Mouse (Mus musculus): ENCODE measurements around the gene Atxn7l2. TPM values are rescaled to one million over a fixed set of nuclear protein-coding genes. Genes with fewer than 3 reads are reported as not detected.
A peak's percentile ranks its signal among the peaks of the same experiment; 100 is the strongest.
"Not testable (repeated sequence)": the region's sequence is repeated elsewhere in the genome, so short reads cannot be mapped to it uniquely, and the experiment has no call there.

The Atxn7l2 gene
- 18.4 and 20.4 TPM in 2 replicates for polyA plus RNA-seq (2015; fragmentation: Nextera tagmentation; extraction: Ambion mirVana)

DNA sequence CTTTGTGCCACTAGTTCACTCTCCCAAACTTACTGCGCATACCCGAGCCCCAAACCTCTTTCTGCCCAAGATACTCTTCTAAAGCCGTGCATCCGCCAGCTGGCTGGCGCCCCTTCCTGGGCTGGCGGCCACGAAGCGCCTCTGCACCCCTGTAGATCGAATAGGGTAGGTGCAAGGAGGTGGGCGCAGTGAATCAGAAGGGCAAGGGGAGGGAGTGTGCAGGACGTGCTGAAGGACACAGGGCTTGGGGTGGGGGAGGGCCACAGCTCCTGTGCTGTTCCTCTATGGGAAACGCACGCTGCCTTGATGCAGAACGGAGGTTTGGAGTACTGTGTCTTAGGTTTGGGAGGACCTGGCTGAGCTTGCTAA, at the start of gene Atxn7l2:
TSS of gene Atxn7l2 (minus strand) at position 164 of the 369 bp plus-strand sequence.
- Histone ChIP-seq H3K9me3 (replicated peaks) (no peaks in the 10 kb centered on the region), H3K36me3 (peaks cover 17% of the 10 kb centered on the region)

DNA sequence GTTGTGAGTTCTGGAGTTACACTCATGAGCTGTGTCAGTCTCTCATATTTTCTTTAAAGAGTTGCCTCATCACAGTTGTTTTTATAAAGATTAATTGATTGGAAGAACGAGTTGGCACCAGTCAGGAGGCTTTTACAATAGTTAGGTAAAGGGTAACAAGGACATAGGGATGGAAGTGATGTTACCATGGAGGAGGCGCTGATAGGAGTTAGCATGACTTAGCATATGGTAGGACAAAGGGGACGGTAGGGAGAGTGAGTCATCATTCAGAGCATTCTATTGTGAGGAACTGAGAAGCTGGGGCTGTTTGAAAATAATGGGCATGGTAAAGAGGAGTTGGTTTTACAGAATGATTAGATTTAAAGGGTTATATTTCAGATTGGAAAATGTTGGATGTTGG, 48.6 kb upstream of the Atxn7l2 start:
- H3K4me1 ChIP-seq = peaks cover 18% of the 10 kb centered on the region; the same call in 1 of the 2 replicates
- peaks cover 19% of the 10 kb centered on the region; the same call in 1 of the 2 replicates for H3K36me3 ChIP-seq
- no peak overlapping the region for H3K4me2 ChIP-seq (replicated peaks)
- H3K27me3 ChIP-seq = no peaks in the 10 kb centered on the region
- no peaks in the 10 kb centered on the region for H3K9me3 ChIP-seq (replicated peaks)
- no peak for ATAC-seq (ENCODE audit: insufficient number of reproducible peaks, low FRiP score, low TSS enrichment, low read depth)
- H3K27ac ChIP-seq (replicated peaks) = no peak overlapping the region
- H3K9ac ChIP-seq = no peak overlapping the region
- no peak overlapping the region for H3K4me3 ChIP-seq (replicated peaks)
- 78% methylated on average over 3 of the region's 3 CpGs for WGBS

More for the DNA sequence above, at the start of gene Atxn7l2:
- Histone ChIP-seq H3K9ac (peak within 1 kb of the TSS; percentile 58), H3K27ac (replicated peaks) (peak within 1 kb of the TSS; percentile 93), H3K4me1 (peaks cover 35% of the 10 kb centered on the region), H3K4me2 (replicated peaks) (peak within 1 kb of the TSS; percentile 85), H3K4me3 (replicated peaks) (peak within 1 kb of the TSS; percentile 62), H3K27me3 (no peaks in the 10 kb centered on the region)
- peak; percentile 70 for ATAC-seq (ENCODE audit: insufficient number of reproducible peaks, low FRiP score, low TSS enrichment, low read depth)
- under 1% methylated on average over 14 of the region's 14 CpGs for WGBS

DNA sequence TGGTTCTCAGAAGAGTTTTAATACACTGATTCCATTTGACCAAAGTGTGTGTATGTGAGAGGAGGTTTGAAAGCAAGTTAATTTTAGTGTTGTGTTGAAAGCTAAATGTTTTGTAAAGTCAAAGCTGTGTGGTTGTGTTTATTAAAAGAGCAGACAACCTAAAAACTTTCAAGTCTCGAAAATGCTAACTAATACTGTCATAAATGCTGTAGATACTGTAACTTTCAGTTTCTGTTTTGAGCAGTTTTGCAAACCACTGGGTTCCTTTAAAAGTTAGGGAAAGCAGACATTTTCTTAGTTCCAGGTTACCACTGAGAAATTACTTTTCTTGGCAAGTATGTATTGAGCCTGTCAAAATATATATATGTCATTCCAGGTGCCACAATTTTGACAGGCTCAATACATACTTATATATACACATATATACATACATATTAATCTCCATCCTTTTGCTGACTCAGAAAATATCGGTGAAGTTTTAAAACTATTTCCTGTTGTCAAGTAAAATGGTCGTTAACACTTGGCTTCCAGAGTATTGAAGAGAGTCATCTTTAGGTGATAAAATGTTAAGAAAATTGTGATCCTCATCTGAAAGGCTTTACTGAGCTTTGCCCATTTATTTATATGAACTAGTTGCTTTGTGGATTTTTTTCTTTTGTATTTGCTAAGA, 47.2 kb upstream of the Atxn7l2 start:
- peak overlapping the region; percentile 96 for H3K9ac ChIP-seq
- WGBS = 69% methylated on average over 3 of the region's 3 CpGs

DNA sequence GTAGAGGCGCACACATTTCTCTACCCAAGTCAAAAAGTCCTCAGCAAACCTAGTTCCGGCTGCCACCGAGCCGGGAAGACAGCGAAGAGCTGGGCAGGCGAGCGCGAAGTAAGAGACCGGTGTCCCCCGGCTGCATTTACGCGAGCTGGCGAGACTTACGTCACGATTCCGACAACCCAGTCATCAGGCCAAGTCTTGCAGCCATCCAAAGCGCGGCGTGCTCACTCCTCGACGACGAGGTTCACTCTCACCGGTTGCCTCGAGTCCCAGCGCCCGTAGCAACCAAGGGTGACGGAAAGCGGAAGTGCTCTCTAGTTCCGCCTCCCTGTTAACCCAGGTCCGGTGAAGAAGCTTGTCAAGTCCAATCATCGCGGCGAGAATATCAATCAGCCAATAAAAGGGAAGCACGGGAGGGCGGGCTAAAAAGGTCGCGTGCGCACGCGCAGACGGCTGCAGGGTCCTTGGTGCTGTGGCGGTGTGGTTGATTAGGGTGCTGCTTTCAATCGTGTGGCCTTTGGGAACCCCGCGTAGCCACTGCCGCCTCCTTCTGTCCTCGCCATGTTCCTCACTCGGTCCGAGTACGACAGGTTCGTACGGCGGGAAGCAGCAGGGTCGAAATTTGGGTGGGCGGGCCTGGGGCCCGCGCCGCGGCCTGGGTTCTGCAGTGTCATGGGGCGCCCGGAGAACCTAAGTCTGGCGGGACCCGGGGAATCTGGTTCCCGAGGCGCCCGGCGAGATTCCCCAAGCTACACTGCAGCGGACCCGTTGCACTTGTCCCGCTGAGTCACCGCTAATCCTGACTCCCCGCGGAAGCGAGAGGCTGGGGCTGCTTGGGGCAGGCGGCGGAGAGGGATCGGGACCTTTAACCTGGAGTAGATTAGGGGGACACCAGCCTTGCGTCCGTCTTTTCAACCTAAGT, 46.2 kb upstream of the Atxn7l2 start, which contains the start of gene Psma5:
TSS of gene Psma5 (plus strand) at position 208 of the 919 bp plus-strand sequence.
- H3K4me3 ChIP-seq (replicated peaks) = peak within 1 kb of the TSS; percentile 99
- ATAC-seq (ENCODE audit: insufficient number of reproducible peaks, low FRiP score, low TSS enrichment, low read depth) = peak; percentile 98
- H3K9me3 ChIP-seq (replicated peaks) = no peaks in the 10 kb centered on the region
- peak within 1 kb of the TSS; percentile 96 for H3K9ac ChIP-seq
- H3K4me2 ChIP-seq (replicated peaks) = peak within 1 kb of the TSS; percentile 74
- no peaks in the 10 kb centered on the region for H3K27me3 ChIP-seq
- WGBS = under 1% methylated on average over 79 of the region's 79 CpGs
- 0 out of 2 replicates have a peak, but pooled peaks cover 3% of the 10 kb centered on the region for H3K36me3 ChIP-seq
- peak within 1 kb of the TSS; percentile 58; the same call in 1 of the 2 replicates for H3K27ac ChIP-seq (replicated peaks)
- H3K4me1 ChIP-seq = peaks cover 18% of the 10 kb centered on the region; the same call in 1 of the 2 replicates

More for the DNA sequence above, 47.2 kb upstream of the Atxn7l2 start:
- Histone ChIP-seq H3K4me2 (replicated peaks) (peak overlapping the region; percentile 74), H3K9me3 (replicated peaks) (no peaks in the 10 kb centered on the region), H3K27ac (replicated peaks) (0 out of 2 replicates have a peak overlapping the region, but pooled peaks have one; percentile 30), H3K4me1 (peaks cover 18% of the 10 kb centered on the region; the same call in 1 of the 2 replicates), H3K36me3 (peaks cover 10% of the 10 kb centered on the region; the same call in 1 of the 2 replicates), H3K27me3 (no peaks in the 10 kb centered on the region), H3K4me3 (replicated peaks) (peak overlapping the region; percentile 99)
- ATAC-seq (ENCODE audit: insufficient number of reproducible peaks, low FRiP score, low TSS enrichment, low read depth) = no peak

DNA sequence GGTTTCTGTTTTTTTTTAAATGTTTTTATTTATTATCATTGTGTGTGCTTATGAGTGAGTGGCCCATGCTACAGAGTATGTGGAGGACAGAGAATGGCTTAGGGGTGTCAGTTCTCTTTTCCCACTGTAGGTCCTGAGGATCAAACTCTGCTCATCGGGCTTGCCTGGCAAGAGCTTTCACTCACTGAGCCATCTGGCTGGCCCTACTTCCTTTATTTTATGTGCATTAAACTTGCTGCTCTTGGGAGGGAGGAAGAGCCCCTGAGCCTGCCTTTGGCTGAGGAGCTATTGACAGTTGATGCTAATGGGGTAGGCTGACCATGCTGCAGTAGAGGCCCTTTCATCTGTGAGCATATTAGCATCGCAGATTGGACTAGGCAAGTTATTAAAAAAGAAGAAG, 36.1 kb upstream of the Atxn7l2 start:
- H3K4me3 ChIP-seq (replicated peaks) = no peak overlapping the region
- H3K27me3 ChIP-seq = no peaks in the 10 kb centered on the region
- 84% methylated on average over 2 of the region's 2 CpGs for WGBS
- H3K4me2 ChIP-seq (replicated peaks) = no peak overlapping the region
- no peaks in the 10 kb centered on the region for H3K36me3 ChIP-seq
- no peak overlapping the region for H3K27ac ChIP-seq (replicated peaks)
- H3K9ac ChIP-seq = no peak overlapping the region
- ATAC-seq (ENCODE audit: insufficient number of reproducible peaks, low FRiP score, low TSS enrichment, low read depth) = no peak
- no peaks in the 10 kb centered on the region for H3K4me1 ChIP-seq
- no peaks in the 10 kb centered on the region for H3K9me3 ChIP-seq (replicated peaks)

DNA sequence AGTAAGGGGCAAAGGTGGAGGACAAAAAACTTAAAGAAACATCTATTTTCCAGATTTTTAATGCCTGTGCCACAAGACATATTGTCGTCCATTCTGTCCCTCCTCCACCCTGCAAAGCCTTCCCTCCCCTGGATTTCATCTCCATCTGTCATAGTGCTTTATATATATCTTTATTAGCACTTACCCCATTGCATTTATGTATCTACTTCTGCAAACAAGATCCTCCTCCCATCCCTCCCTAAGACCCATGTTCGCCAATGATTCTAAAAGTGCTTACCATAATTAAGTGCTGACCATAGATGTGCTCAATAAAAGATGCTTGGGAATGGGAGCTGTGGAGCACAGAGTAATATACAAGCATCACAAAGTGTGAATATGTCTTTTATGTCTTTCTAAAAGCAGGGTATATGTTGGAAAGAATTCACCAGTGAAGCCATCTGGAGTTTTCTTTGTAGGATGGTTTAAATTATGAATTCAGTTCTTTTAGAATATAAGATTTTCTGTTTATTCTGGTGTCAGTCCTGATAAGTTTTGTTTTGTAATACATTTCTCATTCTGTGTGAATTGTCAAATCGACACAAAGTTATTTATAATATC, 30.6 kb upstream of the Atxn7l2 start:
- no peaks in the 10 kb centered on the region for H3K4me1 ChIP-seq
- no peak overlapping the region for H3K27ac ChIP-seq (replicated peaks)
- H3K9ac ChIP-seq = no peak overlapping the region
- H3K9me3 ChIP-seq (replicated peaks) = no peaks in the 10 kb centered on the region
- no peak overlapping the region for H3K4me3 ChIP-seq (replicated peaks)
- ATAC-seq (ENCODE audit: insufficient number of reproducible peaks, low FRiP score, low TSS enrichment, low read depth) = no peak
- H3K27me3 ChIP-seq = no peaks in the 10 kb centered on the region
- 91% methylated on average over 3 of the region's 3 CpGs for WGBS
- H3K36me3 ChIP-seq = no peaks in the 10 kb centered on the region
- H3K4me2 ChIP-seq (replicated peaks) = no peak overlapping the region

DNA sequence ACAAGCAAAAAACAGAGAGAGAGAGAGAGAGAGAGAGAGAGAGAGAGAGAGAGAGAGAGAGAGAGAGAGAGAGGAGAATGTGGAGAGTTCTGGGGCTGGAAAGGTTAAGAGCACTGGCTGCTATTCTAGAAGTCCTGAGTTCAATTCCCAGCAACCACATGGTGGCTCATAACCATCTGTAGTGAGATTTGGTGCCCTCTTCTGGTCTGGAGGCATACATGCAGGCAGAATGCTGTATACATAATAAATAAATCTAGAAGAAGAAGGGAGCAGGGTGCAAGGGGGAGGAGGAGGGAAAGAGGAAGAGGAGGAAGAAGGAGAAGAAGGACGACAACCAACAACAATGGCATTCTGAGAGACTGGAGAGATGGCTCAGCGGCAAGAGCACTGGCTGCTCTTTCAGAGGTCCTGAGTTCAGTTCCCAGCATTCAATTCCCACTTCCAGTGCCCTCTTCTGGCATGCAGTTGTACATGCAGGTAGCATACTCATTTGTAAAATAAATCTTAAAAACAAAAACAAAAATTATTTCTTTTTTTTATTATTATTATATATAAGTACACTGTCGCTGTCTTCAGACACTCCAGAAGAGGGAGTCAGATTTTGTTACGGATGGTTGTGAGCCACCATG, 26.9 kb upstream of the Atxn7l2 start:
- not testable (repeated sequence) for H3K4me1 ChIP-seq; H3K27ac ChIP-seq (replicated peaks); ATAC-seq (ENCODE audit: insufficient number of reproducible peaks, low FRiP score, low TSS enrichment, low read depth); H3K27me3 ChIP-seq; H3K9ac ChIP-seq; H3K9me3 ChIP-seq (replicated peaks); H3K4me3 ChIP-seq (replicated peaks); H3K4me2 ChIP-seq (replicated peaks); H3K36me3 ChIP-seq
- WGBS = 86% methylated on average over 4 of the region's 4 CpGs

DNA sequence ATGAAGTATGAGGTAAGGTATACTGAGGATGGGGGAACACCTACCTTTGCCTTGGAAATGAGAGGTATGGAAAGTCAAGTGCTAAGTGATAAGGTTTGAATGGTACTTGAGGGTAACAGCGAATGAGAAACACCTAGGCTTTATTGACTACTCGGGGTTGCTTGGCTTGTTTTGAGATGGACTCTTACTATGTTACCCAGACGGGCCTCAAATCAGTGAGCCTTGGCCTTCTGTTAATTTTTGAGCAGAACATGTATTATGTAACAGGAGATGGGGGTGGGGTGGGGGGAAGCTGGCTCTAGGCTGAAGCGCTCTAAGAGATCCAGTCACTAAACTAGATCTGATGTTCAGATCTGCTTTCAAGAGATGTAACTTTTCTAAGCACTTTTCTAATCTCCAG, 20.9 kb upstream of the Atxn7l2 start:
- Histone ChIP-seq H3K9me3 (replicated peaks) (no peaks in the 10 kb centered on the region), H3K27me3 (peaks cover 7% of the 10 kb centered on the region), H3K9ac (no peak overlapping the region), H3K4me3 (replicated peaks) (no peak overlapping the region), H3K4me2 (replicated peaks) (no peak overlapping the region), H3K27ac (replicated peaks) (no peak overlapping the region), H3K4me1 (peaks cover 8% of the 10 kb centered on the region; the same call in 1 of the 2 replicates), H3K36me3 (no peaks in the 10 kb centered on the region)
- no peak for ATAC-seq (ENCODE audit: insufficient number of reproducible peaks, low FRiP score, low TSS enrichment, low read depth)
- 82% methylated on average over 4 of the region's 4 CpGs for WGBS

DNA sequence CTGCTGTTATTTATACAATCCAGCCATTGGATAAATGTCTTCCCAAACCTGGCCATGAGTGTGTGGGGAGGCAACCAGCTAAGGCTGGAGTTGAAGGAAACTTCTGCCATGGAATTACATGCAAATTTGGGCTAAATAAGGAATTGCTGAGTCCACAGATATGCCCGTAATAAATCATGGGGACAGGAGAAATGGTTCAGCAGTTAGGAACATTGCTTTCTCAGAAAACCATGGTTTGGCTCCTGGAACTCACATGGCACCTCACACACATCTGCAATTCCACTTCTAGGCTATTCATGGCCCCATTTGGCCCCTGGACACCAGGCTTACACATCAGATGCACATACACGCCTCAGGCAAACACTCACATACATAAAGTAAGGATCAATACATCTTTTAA, 16.8 kb upstream of the Atxn7l2 start:
- no peak for ATAC-seq (ENCODE audit: insufficient number of reproducible peaks, low FRiP score, low TSS enrichment, low read depth)
- Histone ChIP-seq H3K27ac (replicated peaks) (no peak overlapping the region), H3K4me2 (replicated peaks) (peak overlapping the region; percentile 78; the same call in 1 of the 2 replicates), H3K4me3 (replicated peaks) (no peak overlapping the region), H3K36me3 (no peaks in the 10 kb centered on the region), H3K27me3 (peaks cover 45% of the 10 kb centered on the region), H3K9me3 (replicated peaks) (no peaks in the 10 kb centered on the region), H3K4me1 (peaks cover 18% of the 10 kb centered on the region), H3K9ac (no peak overlapping the region)
- 71% methylated on average over 2 of the region's 2 CpGs for WGBS

DNA sequence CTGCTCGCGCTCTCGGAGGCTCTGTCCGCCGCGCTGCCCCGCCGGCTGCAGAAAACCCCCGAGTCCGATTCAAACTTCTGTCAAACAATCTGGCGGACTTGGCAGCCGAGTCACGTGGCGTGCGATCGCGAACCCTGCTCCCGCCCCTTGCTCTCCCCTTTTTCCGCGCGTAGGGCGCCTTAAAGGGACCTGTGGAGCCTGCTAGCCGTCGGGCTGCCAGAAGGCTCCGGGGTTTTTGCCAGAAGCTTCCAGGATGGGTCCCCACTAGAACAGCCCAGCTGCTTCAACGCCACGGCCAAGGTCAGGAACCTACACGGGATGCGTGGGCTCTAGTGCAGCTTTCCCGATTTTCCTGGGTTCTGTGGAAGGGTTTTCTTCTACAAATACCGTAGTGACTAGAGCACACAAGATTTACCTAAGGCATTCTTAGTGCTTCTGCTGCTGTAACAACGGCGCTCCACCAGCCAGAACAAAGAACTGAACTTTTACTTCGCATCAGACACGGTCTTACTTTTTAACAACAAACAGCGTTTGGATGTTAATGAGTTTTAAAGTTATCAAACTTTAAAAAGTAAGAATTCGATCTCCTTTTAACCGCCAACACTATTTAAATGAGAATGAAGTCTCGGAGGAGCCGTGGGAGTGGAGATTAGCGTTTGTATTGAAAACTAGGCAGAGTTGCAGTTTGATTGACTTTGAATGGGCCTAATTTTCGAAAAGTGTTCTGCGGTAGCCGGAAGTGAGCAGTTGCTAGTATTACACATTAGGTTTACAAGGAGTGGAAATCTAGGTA, 16.0 kb upstream of the Atxn7l2 start, which contains the start of gene Sypl2:
TSS of gene Sypl2 (minus strand) at position 91 of the 793 bp plus-strand sequence.
- H3K9ac ChIP-seq = peak within 1 kb of the TSS; percentile 31; the same call in 1 of the 2 replicates
- 4% methylated on average over 44 of the region's 44 CpGs for WGBS
- no peaks in the 10 kb centered on the region for H3K36me3 ChIP-seq
- peak within 1 kb of the TSS; percentile 78 for H3K4me2 ChIP-seq (replicated peaks)
- ATAC-seq (ENCODE audit: insufficient number of reproducible peaks, low FRiP score, low TSS enrichment, low read depth) = peak; percentile 54; the same call in 1 of the 2 replicates
- H3K27ac ChIP-seq (replicated peaks) = no peak within 1 kb of the TSS; the same call in 1 of the 2 replicates
- no peaks in the 10 kb centered on the region for H3K9me3 ChIP-seq (replicated peaks)
- H3K4me1 ChIP-seq = peaks cover 18% of the 10 kb centered on the region
- H3K27me3 ChIP-seq = peaks cover 45% of the 10 kb centered on the region
- peak within 1 kb of the TSS; percentile 52 for H3K4me3 ChIP-seq (replicated peaks)
